Mouse (Mus musculus) ovary, postnatal 14 days (tissue): ENCODE measurements around the gene Tbcc.
A peak's percentile ranks its signal among the peaks of the same experiment; 100 is the strongest.

Source experiments
- DNase-seq: peaks from one replicate; pipeline ENCODE4 v3.0.0; 2022; ENCODE audit warnings: low spot score

Gene Tbcc

DNA sequence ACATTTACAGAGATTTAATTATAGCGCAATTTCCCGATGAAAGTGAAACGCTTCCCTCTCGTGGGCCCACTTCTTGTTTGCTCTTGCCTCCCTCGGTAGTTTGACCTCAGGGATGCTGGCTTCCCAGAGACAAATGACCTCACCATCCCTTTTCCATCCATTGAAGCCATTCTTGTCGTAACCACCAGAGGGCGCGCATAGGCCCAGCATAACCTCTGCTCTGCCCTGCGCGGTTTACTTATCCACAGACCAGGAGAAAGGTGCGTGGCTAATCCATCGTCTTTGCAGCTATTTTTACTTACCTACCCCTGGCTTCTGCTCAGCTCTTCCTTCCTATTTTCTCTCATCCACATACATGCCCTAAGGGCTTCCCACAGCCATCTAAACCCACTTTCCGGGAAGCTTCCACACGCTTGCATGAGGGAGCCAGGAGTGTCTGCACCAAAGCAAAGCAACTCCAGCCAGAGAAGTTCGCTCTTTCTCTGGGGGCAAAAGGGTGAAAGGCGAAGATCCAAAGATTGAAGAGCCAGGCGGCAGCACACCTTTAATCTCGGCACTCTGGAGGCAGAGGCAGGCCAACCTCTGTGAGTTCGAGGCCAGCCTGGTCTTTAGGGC lies 13.5 kb downstream of the Tbcc start:
- peak; percentile 73 for DNase-seq

DNA sequence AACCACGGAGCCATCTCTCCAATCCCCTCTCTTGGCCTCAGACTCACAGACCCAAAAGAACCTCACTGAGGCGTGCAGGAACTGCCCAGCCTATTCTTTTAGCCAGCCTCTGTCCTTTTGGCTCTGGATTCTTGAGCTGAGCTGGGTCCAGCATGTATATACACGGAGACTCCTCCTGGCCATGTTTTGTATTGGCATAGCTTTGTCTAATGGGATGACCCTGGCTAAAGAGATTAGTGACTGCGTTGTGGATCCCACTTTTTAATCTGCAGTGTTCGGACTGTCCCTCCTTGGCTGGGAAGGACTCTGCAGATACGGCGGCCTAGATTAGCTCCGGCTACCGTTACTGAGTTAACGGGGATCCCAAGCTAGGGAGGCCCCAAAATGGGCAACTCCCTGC lies 19.7 kb downstream of the Tbcc start, which contains the start of gene Prph2:
Prph2 (plus strand) TSS at position 274 of the 400 bp plus-strand sequence.
- DNase-seq, result no peak

DNA sequence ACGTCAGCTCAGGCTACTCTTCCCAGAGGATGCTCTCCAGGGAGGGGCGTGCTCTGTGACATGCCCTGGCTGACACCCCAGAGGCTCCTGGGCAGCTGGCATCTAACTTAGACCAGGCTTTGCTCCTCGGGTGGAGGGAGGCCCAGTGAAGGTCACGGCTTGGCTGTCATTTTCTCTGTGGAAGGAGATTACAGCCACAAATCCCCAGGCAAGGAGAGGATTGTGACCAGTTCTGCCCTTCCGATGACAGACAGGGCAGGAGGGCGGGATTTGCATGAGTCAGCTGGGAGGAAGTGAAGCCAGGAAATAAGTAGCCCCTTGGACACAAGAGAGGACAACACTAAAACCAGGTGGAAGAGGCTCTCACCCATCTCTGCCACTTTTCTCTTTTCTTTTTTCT lies 21.8 kb downstream of the Tbcc start:
- DNase-seq, result no peak

DNA sequence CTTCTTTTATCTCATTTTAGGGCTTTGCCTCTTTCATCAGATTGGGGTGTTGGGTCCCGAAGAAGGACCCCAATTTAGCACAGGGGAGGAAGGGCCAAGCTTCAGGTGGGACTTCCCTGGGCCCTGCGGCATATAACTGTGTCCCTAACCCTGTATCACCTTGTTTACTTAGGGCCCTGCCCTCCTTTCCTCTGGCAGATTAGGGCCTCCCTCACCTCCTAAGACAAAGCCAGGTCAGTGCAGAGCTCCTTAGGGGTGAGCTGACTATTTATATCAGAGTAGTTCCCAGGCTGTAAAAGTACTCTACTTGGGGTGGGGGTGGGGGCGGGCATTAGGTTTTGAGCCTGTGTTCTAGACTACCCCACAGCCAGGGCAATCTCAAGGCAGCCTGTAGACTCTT lies 24.6 kb downstream of the Tbcc start:
- DNase-seq, result no peak

DNA sequence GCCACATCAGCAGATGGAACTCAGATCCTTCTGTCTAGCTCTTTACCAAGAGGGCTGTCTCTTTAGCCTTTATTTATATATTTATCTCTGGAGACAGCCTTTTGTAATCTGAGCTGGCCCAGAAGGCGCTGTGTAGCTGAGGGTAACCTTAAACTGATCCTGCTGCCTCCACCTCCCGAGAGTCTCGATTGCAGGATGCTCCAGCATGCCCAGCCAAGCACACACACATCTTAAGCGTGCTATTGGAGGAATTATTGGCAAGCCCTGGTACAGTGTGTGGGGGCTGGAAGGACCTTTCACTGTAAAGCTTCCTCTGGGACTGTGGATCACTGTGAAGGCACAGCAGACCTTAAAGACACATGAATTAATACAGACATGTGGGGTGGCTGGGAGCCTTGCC lies 28.5 kb downstream of the Tbcc start:
- DNase-seq, result no peak

DNA sequence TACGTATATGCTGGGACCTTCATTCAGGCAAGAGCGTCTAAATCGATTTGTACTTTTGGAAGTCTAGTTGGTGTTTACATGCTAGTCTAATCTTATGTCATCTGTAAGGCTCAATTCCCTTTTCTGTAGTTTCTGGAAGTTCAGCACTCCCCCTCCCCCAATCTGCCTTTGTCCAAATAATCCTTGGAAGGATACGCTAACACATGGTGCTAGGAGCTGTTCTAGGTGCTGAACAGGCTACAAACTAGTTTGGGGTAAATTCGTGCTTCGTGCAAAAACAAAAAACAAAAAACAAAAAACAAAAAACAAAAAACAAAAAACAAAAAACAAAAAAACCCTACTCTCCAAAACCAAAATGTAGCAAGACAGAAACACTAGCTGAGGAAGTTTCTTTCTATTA lies 30.4 kb downstream of the Tbcc start:
- DNase-seq, result no peak

DNA sequence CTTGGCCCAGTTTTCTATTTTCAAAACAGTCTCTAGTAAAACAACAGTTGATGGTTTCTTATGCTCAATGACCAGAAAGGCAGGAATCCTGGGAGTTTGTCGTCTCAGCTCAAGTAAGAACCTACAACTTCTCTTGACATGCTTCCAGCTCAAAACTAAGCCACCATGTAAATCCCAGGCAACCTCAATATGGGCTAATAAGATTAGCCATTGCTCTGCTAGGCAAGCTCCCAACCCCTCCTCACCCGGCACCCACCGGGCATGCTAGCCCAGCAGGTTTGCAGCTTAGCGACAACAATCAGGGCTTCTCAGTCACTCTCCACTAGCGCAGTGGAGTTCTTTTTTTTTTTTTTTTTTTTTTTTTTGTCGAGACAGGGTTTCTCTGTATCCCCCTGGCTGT lies 35.7 kb downstream of the Tbcc start:
- DNase-seq, result no peak

DNA sequence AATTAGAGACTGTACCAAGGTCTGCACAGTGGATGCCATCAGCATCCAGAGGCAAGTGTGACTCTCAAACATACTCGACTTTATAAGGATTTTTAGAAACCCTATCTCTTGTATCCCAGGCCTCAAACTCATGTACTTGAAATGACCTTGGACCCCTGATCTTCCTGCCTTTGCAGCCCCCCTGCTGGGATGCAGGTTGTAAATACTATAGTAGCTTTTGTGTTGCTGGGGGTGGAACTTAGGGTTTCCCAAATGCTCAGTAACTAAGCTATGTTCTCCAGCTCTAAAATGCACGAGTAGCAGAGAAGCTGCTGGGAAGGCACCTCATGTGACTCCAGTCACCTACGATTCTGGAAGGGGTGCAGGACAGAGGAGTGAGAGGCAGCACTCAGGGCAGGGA lies 36.5 kb downstream of the Tbcc start:
- DNase-seq, result no peak

DNA sequence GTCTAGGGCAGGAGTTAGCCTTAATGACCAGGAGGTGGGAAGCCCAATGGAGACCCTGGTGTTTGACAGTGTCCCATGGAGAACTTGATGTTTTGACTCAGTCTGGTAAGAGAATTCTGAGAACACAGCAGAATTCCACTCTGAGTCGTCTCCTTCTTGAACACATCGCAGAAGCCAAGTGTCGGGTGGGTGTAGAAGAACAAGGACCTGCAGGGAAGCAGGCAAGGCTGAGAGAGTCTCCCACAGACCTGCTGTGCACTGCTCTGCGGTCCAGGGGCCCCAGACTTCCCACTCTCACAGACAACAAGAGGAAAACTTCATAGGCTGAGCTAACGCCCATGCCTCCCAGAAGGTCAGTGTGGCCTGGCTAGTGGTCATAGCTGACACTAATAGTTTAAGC lies 37.3 kb downstream of the Tbcc start:
- DNase-seq, result no peak

DNA sequence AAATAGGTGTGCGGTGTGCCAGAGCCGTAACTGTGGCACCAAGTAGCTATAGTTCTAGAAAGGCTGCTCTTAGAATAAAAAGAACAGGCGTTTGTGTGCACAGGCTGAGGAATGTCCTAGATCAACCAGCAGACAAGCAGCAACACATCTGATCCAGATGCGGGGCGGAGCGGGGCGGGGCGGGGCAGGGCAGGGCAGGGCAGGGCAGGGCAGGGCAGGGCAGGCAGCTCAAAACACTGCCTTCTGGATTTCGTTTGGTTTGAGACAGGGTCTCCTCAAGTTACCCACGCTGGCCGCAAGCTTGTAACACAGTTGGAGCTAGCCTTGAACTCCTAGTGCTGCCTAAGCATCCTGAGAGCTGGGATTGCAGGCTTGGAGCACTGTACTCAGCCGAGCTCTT lies 38.8 kb downstream of the Tbcc start:
- no peak for DNase-seq

DNA sequence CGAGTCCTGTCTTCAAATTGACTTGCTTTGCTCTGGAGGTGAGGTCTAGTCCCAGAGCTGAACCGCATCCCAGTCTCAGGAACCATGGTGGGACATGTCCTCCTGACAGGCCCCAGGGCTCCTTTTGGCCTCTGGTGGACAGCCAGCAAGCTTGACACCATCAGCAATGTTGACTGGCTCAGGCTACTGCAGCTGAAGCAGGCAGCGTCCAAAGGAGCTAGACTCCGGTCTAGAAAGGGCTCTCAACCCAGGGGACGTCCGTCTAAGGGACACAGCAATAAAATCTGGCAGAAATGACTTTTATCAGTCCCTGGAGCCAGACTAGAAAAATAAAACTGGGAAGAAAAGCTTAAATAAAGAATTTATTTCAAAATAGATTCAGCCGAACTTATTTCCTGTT lies 39.4 kb downstream of the Tbcc start:
- DNase-seq, result no peak

DNA sequence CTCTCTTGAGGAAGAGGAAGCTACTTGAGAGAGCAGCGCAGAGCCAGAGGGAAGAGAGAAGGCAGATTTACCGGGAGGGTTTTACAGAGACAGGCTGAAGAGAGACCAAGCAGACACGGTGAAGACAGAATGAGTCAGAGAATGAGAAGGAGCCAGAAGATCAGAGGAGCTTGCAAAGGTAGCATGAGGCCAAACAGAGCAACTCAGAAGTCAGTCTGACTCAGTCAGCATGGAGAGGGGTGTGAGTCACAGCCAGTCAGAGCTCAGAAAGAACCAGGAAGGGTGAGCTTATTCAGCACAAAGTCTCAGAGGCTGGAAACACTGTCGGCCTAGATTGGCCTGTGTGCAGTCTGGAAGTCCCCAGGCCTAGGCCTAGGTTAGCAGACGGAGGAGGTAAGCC lies 42.5 kb downstream of the Tbcc start:
- no peak for DNase-seq

DNA sequence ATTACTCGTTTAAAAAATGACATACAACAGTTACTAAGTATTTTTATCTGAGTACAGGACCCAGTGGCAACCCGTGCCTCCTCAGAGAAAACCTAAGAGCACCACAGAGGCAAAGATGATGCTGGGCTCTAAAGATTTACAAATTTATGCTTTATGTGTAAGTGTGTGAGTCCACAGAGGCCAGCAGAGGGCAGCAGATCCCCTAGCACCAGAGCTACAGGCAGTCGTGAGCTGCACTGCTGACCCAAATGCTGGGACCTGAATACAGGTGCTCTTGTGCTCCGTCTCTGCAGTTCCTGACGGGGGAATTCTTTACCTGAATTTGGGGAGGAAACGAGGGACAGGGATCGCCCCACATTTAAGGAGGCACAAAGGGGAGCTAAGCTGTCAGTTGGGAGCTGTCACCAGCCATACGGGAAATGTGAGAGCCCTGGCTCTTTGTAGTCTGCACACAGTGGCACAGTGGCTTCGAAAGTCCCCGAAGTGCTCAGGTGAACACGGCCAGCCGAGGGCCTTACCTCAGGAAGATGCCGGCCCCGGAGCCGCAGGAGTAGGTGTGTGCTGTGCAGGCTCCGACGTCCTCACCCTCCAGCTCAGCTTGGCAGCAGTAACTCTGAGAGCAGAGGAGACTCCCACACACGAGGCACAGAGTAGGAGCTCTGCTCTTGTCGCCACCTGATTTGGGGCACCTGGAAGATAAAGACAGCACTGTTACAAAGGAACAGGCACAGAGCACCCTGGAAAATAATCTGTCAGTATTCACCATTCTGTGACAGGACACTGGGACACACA lies 43.3 kb downstream of the Tbcc start:
- DNase-seq, result peak; percentile 17

DNA sequence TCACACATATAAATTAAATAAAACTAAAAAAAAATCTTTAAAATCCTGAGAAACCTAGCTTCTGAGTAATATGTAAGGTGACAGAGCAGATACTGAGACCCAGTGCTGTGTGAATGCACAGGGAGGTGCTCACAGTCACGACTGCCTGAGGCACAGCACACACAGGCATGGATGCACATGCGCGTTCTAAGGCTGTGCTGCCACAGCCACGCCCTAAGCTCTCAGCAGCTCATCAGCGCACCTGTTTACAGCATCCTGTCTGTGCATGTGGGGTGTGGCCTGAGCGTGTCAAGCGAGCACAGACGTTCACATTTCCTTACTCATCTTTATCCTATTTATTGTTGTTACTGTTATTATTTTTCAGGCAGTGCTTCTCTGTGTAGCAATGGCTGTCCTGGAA lies 50.0 kb downstream of the Tbcc start:
- no peak for DNase-seq
